Comparison of ENCODE assay signal across 8 mouse cellular contexts in the genomic region with DNA sequence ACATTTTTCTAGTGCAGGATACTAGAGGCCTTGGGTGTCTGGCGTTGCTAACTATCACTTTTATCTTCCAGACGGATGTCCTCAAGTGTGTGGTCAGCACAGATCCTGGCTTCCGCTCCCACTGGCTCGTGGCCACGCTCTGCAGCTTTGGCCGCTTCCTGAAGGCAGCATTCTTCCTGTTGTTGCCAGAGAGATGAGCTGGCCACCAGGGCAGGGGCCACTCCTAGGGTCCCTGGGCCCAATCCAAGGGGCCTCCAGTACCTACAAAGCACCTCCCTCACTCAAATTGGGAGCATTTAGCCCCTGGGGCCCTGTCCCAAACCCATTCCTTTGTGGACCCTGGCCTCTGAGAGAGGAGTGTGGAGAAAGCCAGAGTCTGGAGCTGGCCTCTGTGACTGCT. TPM values are rescaled to one million over a fixed set of nuclear protein-coding genes. Genes with fewer than 3 reads are reported as not detected.
DNase-seq lines count a peak whose midpoint lies in the region; ATAC-seq and TF ChIP-seq lines count a peak whose summit lies in the region.

No protein-coding gene starts in this region.

- no peak overlapping the region for H3K4me2 ChIP-seq in lung, postnatal 0 days (replicated peaks; ENCODE audit: low read depth, low read length)

- TF ChIP-seq CTCF in lung, postnatal 0 days (IDR thresholded peaks at IDR 0.05), result no peak
- TF ChIP-seq CTCF in left cerebral cortex, adult 2 months (IDR thresholded peaks at IDR 0.05), result no peak

- WGBS in lung, postnatal 0 days, result 26% methylated on average over 6 of the region's 6 CpGs

- no peaks in the 10 kb centered on the region for H3K36me3 ChIP-seq in lung, postnatal 0 days (ENCODE audit: insufficient read depth, low read length)

- peak; percentile 74 for ATAC-seq in lung, postnatal 0 days
- ATAC-seq in frontal cortex, adult (ENCODE audit: low TSS enrichment), result no peak

- no peak overlapping the region for H3K9ac ChIP-seq in lung, postnatal 0 days (replicated peaks; ENCODE audit: low read depth)

- DNase-seq in adipocyte (ENCODE audit: low spot score), result peak; percentile 51
- peak; percentile 48 for DNase-seq in cerebellum, adult 9-11 months
- peak; percentile 80 for DNase-seq in heart, postnatal 10 days
- peak; percentile 78 for DNase-seq in lung, postnatal 0 days (ENCODE audit: low spot score)
- DNase-seq in left cerebral cortex, adult 2 months (ENCODE audit: extremely low spot score in 1 of 2, low spot score in 2 of 2), result no peak
- no peak for DNase-seq in layer of hippocampus, postnatal 25 days (ENCODE audit: extremely low spot score in 1 of 2, low spot score in 1 of 2)
- no peak for DNase-seq in layer of hippocampus, adult 11-12 months (ENCODE audit: low spot score)

- H3K27ac ChIP-seq in lung, postnatal 0 days (ENCODE audit: low read length), result peak overlapping the region; percentile 79
- no peak overlapping the region; the same call in 1 of the 2 replicates for H3K27ac ChIP-seq in left cerebral cortex, adult 2 months

- H3K4me3 ChIP-seq in lung, postnatal 0 days (ENCODE audit: low read depth, low read length), result no peak overlapping the region
- no peak overlapping the region for H3K4me3 ChIP-seq in left cerebral cortex, adult 2 months

- H3K4me1 ChIP-seq in lung, postnatal 0 days (ENCODE audit: insufficient read depth, low read depth, low read length), result no peaks in the 10 kb centered on the region

- intact Hi-C loops in heart, postnatal 10 days (cut with DNase I), result no loop called here
- intact Hi-C loops in left cerebral cortex, adult 2 months (cut with DNase I), result loop anchor here (5.0 kb wide), 1 partner anchor 183 kb away; a partner anchor contains a TSS

- TF ChIP-seq EP300 in lung, postnatal 0 days (IDR thresholded peaks at IDR 0.05), result 0 out of 2 replicates have a peak, but pooled peaks have one; percentile 25

- no peaks in the 10 kb centered on the region for H3K27me3 ChIP-seq in lung, postnatal 0 days (replicated peaks; ENCODE audit: insufficient read depth, low read length)

- no peaks in the 10 kb centered on the region for H3K9me3 ChIP-seq in lung, postnatal 0 days (ENCODE audit: low read length)

RNA-seq across cellular contexts. Expression of a gene that starts 9.5 kb away (rescaled TPM):
- 10 to 100 TPM; 10.2 to 10.4 TPM for total RNA-seq in heart, postnatal 10 days (2021)
- 30.9 and 31.2 TPM in 2 replicates for polyA plus RNA-seq in lung, postnatal 0 days (2015; fragmentation: Nextera tagmentation; extraction: Ambion mirVana)
- total RNA-seq in left cerebral cortex, adult 2 months (2021), result 10 to 100 TPM; 33.2 to 35.8 TPM
- 10 to 100 TPM; 75.6 to 78.0 TPM for total RNA-seq in layer of hippocampus, postnatal 25 days (2021)

RNA-seq across cellular contexts. Expression of a gene that starts 36.5 kb away (rescaled TPM):
- total RNA-seq in heart, postnatal 10 days (2021), result 100 to 1,000 TPM; 135 to 138 TPM
- 140 and 148 TPM in 2 replicates for polyA plus RNA-seq in lung, postnatal 0 days (2015; fragmentation: Nextera tagmentation; extraction: Ambion mirVana)
- total RNA-seq in left cerebral cortex, adult 2 months (2021), result 100 to 1,000 TPM; 360 to 388 TPM
- total RNA-seq in layer of hippocampus, postnatal 25 days (2021), result 100 to 1,000 TPM; 413 to 416 TPM

RNA-seq across cellular contexts. Expression of a gene that starts 56.3 kb away (rescaled TPM):
- 10 to 100 TPM; 46.6 to 55.0 TPM for total RNA-seq in heart, postnatal 10 days (2021)
- 54.2 and 66.1 TPM in 2 replicates for polyA plus RNA-seq in lung, postnatal 0 days (2015; fragmentation: Nextera tagmentation; extraction: Ambion mirVana)
- total RNA-seq in left cerebral cortex, adult 2 months (2021), result 10 to 100 TPM; 79.7 to 89.7 TPM
- 10 to 100 TPM; 83.3 to 84.7 TPM for total RNA-seq in layer of hippocampus, postnatal 25 days (2021)

RNA-seq across cellular contexts. Expression of a gene that starts 59.7 kb away (rescaled TPM):
- 10 to 100 TPM; 65.3 to 74.0 TPM for total RNA-seq in heart, postnatal 10 days (2021)
- 34.4 and 37.6 TPM in 2 replicates for polyA plus RNA-seq in lung, postnatal 0 days (2015; fragmentation: Nextera tagmentation; extraction: Ambion mirVana)
- 10 to 100 TPM; 42.0 to 44.4 TPM for total RNA-seq in left cerebral cortex, adult 2 months (2021)
- 10 to 100 TPM; 31.8 to 34.5 TPM for total RNA-seq in layer of hippocampus, postnatal 25 days (2021)

Comparison
In these comparisons a context has a peak if more than half of its experiments do, and no peak if none do; other contexts are left out.
1. DNase-seq: peak in adipocyte (single experiment), cerebellum, adult 9-11 months (single experiment), heart, postnatal 10 days (2 of 2) and lung, postnatal 0 days (single experiment); none in left cerebral cortex, adult 2 months (0 of 2), layer of hippocampus, postnatal 25 days (0 of 2) and layer of hippocampus, adult 11-12 months (single experiment).